Mouse (Mus musculus) lung, postnatal 0 days (tissue): ENCODE measurements at regions not wholly inside any gene's neighbourhood (a gene's known extent, or its start where the extent isn't known, plus 50 kb on each side); places are given as distances from the start of the nearest gene placed in this dataset.

Source experiments
- ATAC-seq: fragments of 200-750 bp; cut with Nextera tagmentation; 2 replicates; pipeline ENCODE4 v1.8.0; 2017; ENCODE audit warnings: moderate library complexity
- DNase-seq: peaks from one replicate; pipeline ENCODE4 v3.0.0-alpha.2; 2016; ENCODE audit warnings: low spot score
- H3K27ac ChIP-seq: fragments of 300-500 bp; sonication (generic); 2 replicates; pipeline ENCODE4 v1.5.1; 2014; ENCODE audit warnings: antibody characterized with exemption, mild to moderate bottlenecking, low read length, mixed read lengths
- H3K27me3 ChIP-seq: fragments of 300-500 bp; sonication (generic); replicated peaks from 2 replicates; pipeline ENCODE4 v1.6.1; 2014; ENCODE audit warnings: low read length, mixed read lengths; ENCODE audit not compliant: insufficient read depth
- H3K36me3 ChIP-seq: fragments of 300-500 bp; sonication (generic); 2 replicates; pipeline ENCODE4 v1.6.1; 2014; ENCODE audit warnings: low read length, mixed read lengths; ENCODE audit not compliant: insufficient read depth
- H3K4me1 ChIP-seq: fragments of 300-500 bp; sonication (generic); 2 replicates; pipeline ENCODE4 v1.6.1; 2014; ENCODE audit warnings: antibody characterized with exemption, low read depth, low read length, mixed read lengths; ENCODE audit not compliant: insufficient read depth
- H3K4me2 ChIP-seq: fragments of 300-500 bp; sonication (generic); replicated peaks from 2 replicates; pipeline ENCODE4 v1.6.1; 2014; ENCODE audit warnings: low read depth, mild to moderate bottlenecking, low read length, moderate library complexity, mixed read lengths
- H3K4me3 ChIP-seq: fragments of 300-500 bp; sonication (generic); 2 replicates; pipeline ENCODE4 v1.5.1; 2014; ENCODE audit warnings: low read depth, low read length
- H3K9ac ChIP-seq: fragments of 300-500 bp; sonication (generic); replicated peaks from 2 replicates; pipeline ENCODE4 v1.6.1; 2014; ENCODE audit warnings: low read depth, mild to moderate bottlenecking
- H3K9me3 ChIP-seq: fragments of 300-500 bp; sonication (generic); 2 replicates; pipeline ENCODE4 v1.6.1; 2016; ENCODE audit warnings: low read length, mixed read lengths
- CTCF ChIP-seq: IDR thresholded peaks from 2 replicates; pipeline ENCODE4 v1.5.1; 2016; ENCODE audit warnings: antibody characterized with exemption, mild to moderate bottlenecking
- EP300 ChIP-seq: IDR thresholded peaks from 2 replicates; pipeline ENCODE4 v1.6.1; 2016; ENCODE audit warnings: antibody characterized with exemption, mild to moderate bottlenecking, control low read depth
- WGBS: fragments of 180-500 bp; shearing (Covaris S2); extraction: QIAGEN DNeasy Blood & Tissue Kit; methylation state at CpG from one replicate; pipeline ENCODE4 v1.1.7; 2014; 5-methylcytosine and 5-hydroxymethylcytosine counted together

DNA sequence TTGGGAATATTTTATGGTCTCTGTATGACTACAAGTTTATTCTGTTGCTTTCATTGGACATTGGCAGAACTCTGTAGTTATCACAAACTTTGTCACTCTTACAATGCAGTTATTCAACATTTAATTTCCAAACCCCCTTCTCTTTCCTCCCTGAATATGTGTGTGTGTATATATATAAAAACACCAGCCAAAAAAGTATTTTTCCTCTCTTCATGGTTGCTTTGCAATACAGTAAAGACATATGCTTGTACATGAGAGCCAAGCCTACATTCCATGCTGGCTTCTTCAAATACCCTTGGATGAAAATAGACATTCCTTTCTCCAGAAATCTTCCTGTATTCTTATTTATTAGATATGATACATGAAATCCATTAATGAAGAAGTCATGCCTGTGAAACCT, 287.3 kb upstream of the A1bg start:
- no peaks in the 10 kb centered on the region for H3K4me1 ChIP-seq
- DNase-seq: no peak
- ATAC-seq: no peak
- H3K9ac ChIP-seq: no peak overlapping the region
- H3K4me2 ChIP-seq: no peak overlapping the region
- no peaks in the 10 kb centered on the region for H3K27me3 ChIP-seq
- no peak overlapping the region for H3K4me3 ChIP-seq
- TF ChIP-seq CTCF: no peak
- TF ChIP-seq EP300: no peak
- no peaks in the 10 kb centered on the region for H3K9me3 ChIP-seq
- no peaks in the 10 kb centered on the region for H3K36me3 ChIP-seq
- H3K27ac ChIP-seq: no peak overlapping the region

DNA sequence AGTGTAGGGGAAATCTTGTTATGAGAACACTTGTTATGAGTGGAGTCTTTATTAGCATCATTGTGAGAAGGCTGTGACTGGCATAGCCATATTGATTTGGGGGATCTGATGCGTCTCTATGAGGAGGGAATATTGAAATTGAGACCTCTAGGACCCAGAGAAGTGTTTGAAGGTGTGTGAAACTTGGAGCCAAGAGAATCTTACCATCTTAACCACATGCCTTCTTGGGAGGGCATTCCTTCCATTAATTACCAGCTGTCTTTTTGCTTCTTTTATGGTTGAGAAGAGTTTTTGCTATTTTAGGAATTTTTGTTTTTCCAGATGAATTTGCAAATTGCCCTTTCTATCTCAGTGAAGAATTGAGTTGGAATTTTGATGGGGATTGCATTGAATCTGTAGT, 267.2 kb upstream of the A1bg start:
- no peak overlapping the region for H3K4me3 ChIP-seq
- H3K27ac ChIP-seq: no peak overlapping the region
- WGBS: 90% methylated on average over 1 of the region's 1 CpGs
- H3K9me3 ChIP-seq: no peaks in the 10 kb centered on the region
- no peak for TF ChIP-seq EP300
- TF ChIP-seq CTCF: no peak
- ATAC-seq (no peak), DNase-seq (no peak)
- no peak overlapping the region for H3K9ac ChIP-seq
- no peaks in the 10 kb centered on the region for H3K4me1 ChIP-seq
- no peaks in the 10 kb centered on the region for H3K27me3 ChIP-seq
- no peaks in the 10 kb centered on the region for H3K36me3 ChIP-seq
- H3K4me2 ChIP-seq: no peak overlapping the region

DNA sequence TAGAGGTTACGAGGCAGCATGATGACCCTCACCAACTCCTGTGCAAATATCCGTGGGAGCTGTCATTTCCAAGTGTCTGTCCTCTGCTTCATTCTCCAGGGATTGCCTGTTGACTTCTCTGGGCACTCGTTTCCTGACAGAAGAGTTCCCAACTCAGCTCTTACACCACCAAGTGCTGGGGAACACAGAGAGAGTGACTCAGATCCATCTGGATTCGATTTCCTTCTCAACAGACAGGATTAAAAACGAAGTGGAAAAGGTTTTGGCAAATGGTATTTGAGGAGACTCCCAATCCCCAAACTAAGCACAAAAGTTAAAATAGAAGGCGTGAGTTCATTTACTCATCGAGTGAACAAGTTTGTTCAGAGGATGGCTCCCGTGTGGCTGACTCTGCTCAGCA, 266.7 kb upstream of the A1bg start:
- Histone ChIP-seq H3K9ac (no peak overlapping the region), H3K4me1 (no peaks in the 10 kb centered on the region), H3K27me3 (no peaks in the 10 kb centered on the region), H3K9me3 (no peaks in the 10 kb centered on the region), H3K4me2 (no peak overlapping the region), H3K4me3 (no peak overlapping the region), H3K27ac (no peak overlapping the region), H3K36me3 (no peaks in the 10 kb centered on the region)
- no peak for DNase-seq
- TF ChIP-seq CTCF: no peak
- no peak for TF ChIP-seq EP300
- ATAC-seq: no peak
- 49% methylated on average over 8 of the region's 8 CpGs for WGBS

DNA sequence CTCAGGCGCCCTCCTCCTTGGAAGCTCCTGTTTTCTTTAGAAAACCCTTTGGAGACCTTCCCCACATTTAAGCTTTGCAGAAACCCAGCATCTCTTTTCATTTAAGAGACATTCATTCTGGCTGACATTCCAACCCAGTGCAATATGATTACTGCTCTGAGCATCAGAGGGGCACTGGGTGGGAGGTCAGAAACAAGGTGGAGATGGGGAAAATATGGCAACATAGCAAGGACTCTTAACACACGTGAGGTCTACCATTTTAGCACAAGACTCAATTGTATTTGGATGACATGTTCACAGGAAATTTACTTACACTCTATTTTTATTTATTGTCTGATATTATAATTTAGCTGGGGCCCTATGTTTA, 261.8 kb upstream of the A1bg start:
- no peaks in the 10 kb centered on the region for H3K27me3 ChIP-seq
- no peak for ATAC-seq
- no peaks in the 10 kb centered on the region for H3K9me3 ChIP-seq
- 81% methylated on average over 2 of the region's 2 CpGs for WGBS
- H3K4me1 ChIP-seq: no peaks in the 10 kb centered on the region
- H3K4me3 ChIP-seq: no peak overlapping the region
- no peak overlapping the region for H3K9ac ChIP-seq
- no peak for DNase-seq
- TF ChIP-seq EP300: no peak
- TF ChIP-seq CTCF: no peak
- no peak overlapping the region for H3K4me2 ChIP-seq
- no peaks in the 10 kb centered on the region for H3K36me3 ChIP-seq
- no peak overlapping the region for H3K27ac ChIP-seq

DNA sequence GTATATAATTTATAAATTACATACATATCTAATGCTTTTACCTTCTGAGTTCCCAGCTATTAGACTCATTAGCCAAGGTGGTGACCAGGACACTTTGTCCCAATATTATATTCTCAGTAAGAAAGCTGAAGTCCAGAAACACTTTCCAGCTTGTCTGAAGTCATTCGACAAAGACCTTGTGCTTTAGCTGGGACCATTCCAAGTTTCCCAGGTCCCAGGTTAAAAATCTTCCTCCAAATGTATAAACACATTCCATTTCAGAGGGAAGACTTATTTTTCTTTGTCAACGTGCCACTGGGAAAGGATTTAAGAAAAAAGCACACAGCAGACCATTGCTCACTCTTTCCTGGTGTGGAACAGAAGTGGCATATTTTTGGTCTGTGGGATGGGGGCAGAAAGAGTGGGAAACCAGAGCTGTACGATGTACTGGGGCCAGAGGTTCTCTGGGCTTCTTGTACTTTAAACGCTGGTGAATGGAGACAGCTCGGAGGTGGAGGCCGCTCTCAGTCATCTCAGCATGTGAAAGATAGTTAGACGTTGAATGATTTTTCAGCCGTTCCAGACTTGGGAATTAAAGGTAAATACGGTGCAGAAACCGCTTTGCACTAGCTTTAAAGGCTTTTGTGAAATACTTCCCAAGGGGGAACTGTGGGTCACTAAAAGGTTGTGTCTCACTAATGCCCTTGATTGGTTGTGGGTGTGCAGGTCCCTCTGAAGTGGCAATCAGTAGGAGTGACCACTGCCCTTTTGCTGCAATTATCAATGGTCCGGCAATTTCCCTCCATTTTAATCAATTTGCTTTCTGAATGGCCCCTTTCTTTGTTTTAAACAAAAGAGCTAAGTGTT, 261.2 kb upstream of the A1bg start:
- Histone ChIP-seq H3K4me2 (no peak overlapping the region), H3K4me1 (no peaks in the 10 kb centered on the region), H3K27me3 (no peaks in the 10 kb centered on the region), H3K9ac (no peak overlapping the region), H3K9me3 (no peaks in the 10 kb centered on the region), H3K36me3 (no peaks in the 10 kb centered on the region), H3K27ac (no peak overlapping the region), H3K4me3 (no peak overlapping the region)
- WGBS: 66% methylated on average over 11 of the region's 11 CpGs
- TF ChIP-seq CTCF (no peak), EP300 (no peak)
- no peak for DNase-seq
- no peak for ATAC-seq

DNA sequence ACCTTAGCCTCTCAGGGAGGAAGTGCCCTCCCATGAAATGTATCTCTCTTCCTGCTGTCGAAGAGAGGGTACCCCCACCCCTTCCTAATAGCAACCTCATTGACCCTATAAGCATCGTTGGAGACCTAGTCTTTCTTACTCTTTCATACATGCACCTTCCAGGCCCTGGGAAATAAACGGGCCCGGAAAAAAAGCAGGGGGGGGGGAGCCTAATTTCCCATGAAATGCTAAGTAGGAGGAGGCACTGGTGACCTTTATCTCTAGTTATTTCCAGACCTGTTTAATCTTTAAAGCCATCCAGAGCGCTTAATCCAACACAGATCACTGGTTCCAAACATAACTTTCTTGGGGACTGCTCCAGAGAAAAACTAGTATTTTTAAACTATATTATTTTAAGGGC, 260.5 kb upstream of the A1bg start:
- no peaks in the 10 kb centered on the region for H3K36me3 ChIP-seq
- no peaks in the 10 kb centered on the region for H3K9me3 ChIP-seq
- TF ChIP-seq CTCF (no peak), EP300 (no peak)
- no peaks in the 10 kb centered on the region for H3K4me1 ChIP-seq
- no peak overlapping the region for H3K4me3 ChIP-seq
- no peak overlapping the region for H3K4me2 ChIP-seq
- no peaks in the 10 kb centered on the region for H3K27me3 ChIP-seq
- 42% methylated on average over 5 of the region's 5 CpGs for WGBS
- no peak for ATAC-seq
- no peak overlapping the region for H3K9ac ChIP-seq
- H3K27ac ChIP-seq: no peak overlapping the region
- no peak for DNase-seq
